Mouse (Mus musculus) small intestine, adult 2 months (tissue): Measurements from ENCODE around the gene Wdr62. TPM values are rescaled to one million over a fixed set of nuclear protein-coding genes. Genes with fewer than 3 reads are reported as not detected.
"Not testable (repeated sequence)": the region's sequence is repeated elsewhere in the genome, so short reads cannot be mapped to it uniquely, and the experiment has no call there.

Experiments used
- H3K27ac ChIP-seq: fragments of 200-500 bp; 2 replicates; pipeline ENCODE4 v1.5.1; 2012; ENCODE audit warnings: low read depth, low read length, control low read depth, inconsistent platforms; ENCODE audit not compliant: insufficient read depth
- H3K27me3 ChIP-seq: fragments of 200-500 bp; 2 replicates; pipeline ENCODE4 v1.6.1; 2012; ENCODE audit warnings: mild to moderate bottlenecking, moderate library complexity, low read length, inconsistent platforms; ENCODE audit not compliant: control insufficient read depth, insufficient read depth
- H3K36me3 ChIP-seq: fragments of 200-500 bp; 2 replicates; pipeline ENCODE4 v1.6.1; 2012; ENCODE audit warnings: mild to moderate bottlenecking, low read length, control low read depth, inconsistent platforms; ENCODE audit not compliant: control insufficient read depth, insufficient read depth
- H3K4me1 ChIP-seq: fragments of 200-500 bp; 2 replicates; pipeline ENCODE4 v1.6.1; 2012; ENCODE audit warnings: low read length, inconsistent platforms, mixed read lengths; ENCODE audit not compliant: control insufficient read depth, insufficient read depth, insufficient read length
- H3K4me3 ChIP-seq: fragments of 200-500 bp; 2 replicates; pipeline ENCODE4 v1.5.1; 2012; ENCODE audit warnings: low read depth, mild to moderate bottlenecking, control low read depth, inconsistent platforms, low read length, moderate library complexity
- CTCF ChIP-seq: fragments of 200-500 bp; IDR thresholded peaks from 2 replicates; pipeline ENCODE4 v1.5.1; 2012; ENCODE audit warnings: low read depth, mild to moderate bottlenecking, control low read depth, inconsistent platforms, low read length, moderate library complexity, mixed read lengths; ENCODE audit not compliant: insufficient replicate concordance, insufficient read length; ENCODE audit errors: extremely low read depth
- POLR2A ChIP-seq: fragments of 200-500 bp; IDR thresholded peaks from 2 replicates; pipeline ENCODE4 v1.6.1; 2012; ENCODE audit warnings: low read depth, mild to moderate bottlenecking, control low read depth, inconsistent platforms, low read length, moderate library complexity
- WGBS: fragments of 180-500 bp; shearing (Covaris S2); methylation state at CpG from one replicate; pipeline ENCODE4 v1.1.7; 2018; 5-methylcytosine and 5-hydroxymethylcytosine counted together
- polyA plus RNA-seq: library from polyadenylated mRNA; depleted of rRNA; stranded (reverse); fragments of >200 nt; gene quantifications from 2 replicates; pipeline ENCODE4 v1.2.3, GENCODE M21; 2012

Wdr62 gene
- polyA plus RNA-seq, 1 experiment: 15.9 TPM

DNA sequence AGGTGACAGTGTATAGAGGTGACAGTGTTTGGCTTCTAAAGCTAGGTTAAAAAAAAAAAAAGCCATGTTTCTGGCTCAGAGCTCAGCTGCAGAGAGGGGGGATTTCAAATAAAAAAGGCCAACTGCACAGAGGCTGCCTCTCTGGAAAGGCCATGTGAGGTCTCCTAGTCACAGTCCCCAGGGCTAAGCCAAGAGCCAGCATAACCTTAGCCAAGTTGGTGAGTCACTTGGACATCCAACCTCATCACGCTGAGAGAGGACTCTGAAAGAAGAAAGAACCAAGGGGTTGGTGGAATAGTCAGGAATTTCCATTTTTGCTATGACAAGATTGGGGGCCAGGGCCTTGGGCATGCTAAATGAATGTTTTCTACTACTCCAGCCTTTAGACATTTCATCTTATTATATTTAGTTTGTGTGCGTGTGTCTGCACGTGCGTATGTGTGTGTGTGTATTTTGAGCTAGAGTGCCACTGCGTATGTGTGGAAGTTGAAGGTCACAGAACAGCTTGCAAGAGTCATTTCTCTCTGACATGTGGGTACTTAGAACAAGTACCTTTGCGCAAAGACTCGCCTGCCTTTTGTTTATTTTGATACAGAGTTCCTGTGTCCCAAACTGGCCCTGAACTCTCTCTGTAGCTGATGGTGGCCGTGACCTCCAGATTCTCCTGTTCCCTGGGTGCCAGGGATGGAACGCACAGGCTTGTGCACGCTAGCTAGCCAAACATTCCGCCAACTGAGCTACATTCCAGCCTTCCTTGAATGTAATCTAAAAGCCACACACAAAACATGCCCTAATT lies 77.1 kb downstream of the Wdr62 start:
- no peak overlapping the region for H3K4me3 ChIP-seq
- 77% methylated on average over 11 of the region's 11 CpGs for WGBS

DNA sequence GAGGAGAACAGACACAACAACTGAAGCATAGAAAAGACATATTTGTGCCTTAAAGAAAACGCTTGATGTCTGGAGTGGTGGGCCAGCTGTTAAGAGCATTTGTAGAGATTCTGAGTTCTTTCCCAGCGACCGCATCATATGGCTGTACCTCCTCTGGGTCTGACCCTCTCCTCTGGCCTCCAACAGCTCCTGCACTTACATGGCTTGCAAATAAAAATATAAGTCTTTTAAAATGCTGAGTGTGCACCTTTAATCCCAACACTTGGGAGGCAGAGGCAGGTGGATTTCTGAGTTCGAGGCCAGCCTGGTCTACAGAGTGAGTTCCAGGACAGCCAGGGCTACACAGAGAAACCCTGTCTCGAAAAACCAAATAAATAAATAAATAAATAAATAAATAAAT lies 79.6 kb downstream of the Wdr62 start:
- not testable (repeated sequence) for H3K4me3 ChIP-seq, H3K27ac ChIP-seq, H3K27me3 ChIP-seq, H3K36me3 ChIP-seq
- WGBS: 88% methylated on average over 5 of the region's 5 CpGs
- peaks cover 13% of the 10 kb centered on the region for H3K4me1 ChIP-seq

More for the DNA sequence above, 77.1 kb downstream of the Wdr62 start:
- no peaks in the 10 kb centered on the region for H3K36me3 ChIP-seq
- no peak for TF ChIP-seq CTCF
- no peak for TF ChIP-seq POLR2A
- no peak overlapping the region for H3K27ac ChIP-seq
- peaks cover 3% of the 10 kb centered on the region; the same call in 1 of the 2 replicates for H3K4me1 ChIP-seq
- no peaks in the 10 kb centered on the region for H3K27me3 ChIP-seq

GRCm38 (mm10) chr7:30200200-30200599 lies 80.0 kb downstream of the Wdr62 start:
- 75% methylated on average over 5 of the region's 5 CpGs for WGBS
- H3K27me3 ChIP-seq: no peaks in the 10 kb centered on the region
- TF ChIP-seq CTCF (no peak), POLR2A (no peak)
- H3K4me3 ChIP-seq: no peak overlapping the region
- no peaks in the 10 kb centered on the region for H3K36me3 ChIP-seq
- peaks cover 18% of the 10 kb centered on the region for H3K4me1 ChIP-seq
- no peak overlapping the region for H3K27ac ChIP-seq

- WGBS: 80% methylated on average over 18 of the region's 18 CpGs
- H3K27me3 ChIP-seq: no peaks in the 10 kb centered on the region
- TF ChIP-seq CTCF (no peak), POLR2A (no peak)
- no peaks in the 10 kb centered on the region for H3K36me3 ChIP-seq
- H3K4me3 ChIP-seq: no peak overlapping the region
- no peak overlapping the region for H3K27ac ChIP-seq
- H3K4me1 ChIP-seq: peaks cover 20% of the 10 kb centered on the region
Measured at GRCm38 (mm10) chr7:30199498-30200139, 80.6 kb downstream of the Wdr62 start.

GRCm38 (mm10) chr7:30198481-30198971 lies 81.7 kb downstream of the Wdr62 start, which contains the start of gene Capns1:
TSS of gene Capns1 (minus strand) at chr7:30198811.
- 5% methylated on average over 8 of the region's 8 CpGs for WGBS
- H3K4me1 ChIP-seq: peaks cover 20% of the 10 kb centered on the region
- TF ChIP-seq CTCF (peak; percentile 78; the same call in 1 of the 2 replicates), POLR2A (no peak)
- no peak within 1 kb of the TSS for H3K27ac ChIP-seq
- no peaks in the 10 kb centered on the region for H3K36me3 ChIP-seq
- no peaks in the 10 kb centered on the region for H3K27me3 ChIP-seq
- no peak within 1 kb of the TSS for H3K4me3 ChIP-seq

DNA sequence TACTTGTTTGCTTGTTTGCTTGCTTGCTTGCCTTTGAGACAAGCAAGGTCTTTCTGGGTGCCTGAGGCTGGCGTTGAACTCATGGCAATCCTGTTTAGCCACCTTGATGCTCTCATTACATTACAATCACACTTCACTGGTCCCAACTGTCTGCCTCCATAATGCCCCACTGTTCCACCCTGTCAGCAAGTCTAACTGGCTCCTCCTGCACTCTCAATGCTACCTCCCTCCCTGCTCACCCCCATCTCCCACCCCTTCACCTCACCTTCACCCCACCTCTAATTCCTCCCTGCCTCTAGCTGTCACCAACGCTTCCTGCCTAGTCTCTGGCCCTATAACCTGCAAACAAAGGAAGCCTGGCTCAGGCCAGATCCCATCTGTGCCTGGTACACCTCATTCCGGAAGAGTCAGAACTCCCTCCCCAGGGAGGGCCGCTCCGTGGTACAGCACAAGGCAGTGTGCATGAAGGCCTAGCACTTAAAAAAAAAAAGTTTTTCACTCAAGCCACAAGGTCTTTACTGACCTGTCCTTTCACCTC lies 82.6 kb downstream of the Wdr62 start:
- Histone ChIP-seq H3K4me1 (peaks cover 24% of the 10 kb centered on the region), H3K27me3 (no peaks in the 10 kb centered on the region), H3K36me3 (peaks cover 3% of the 10 kb centered on the region), H3K27ac (no peak overlapping the region), H3K4me3 (no peak overlapping the region)
- TF ChIP-seq CTCF (no peak), POLR2A (no peak)
- 70% methylated on average over 5 of the region's 5 CpGs for WGBS

DNA sequence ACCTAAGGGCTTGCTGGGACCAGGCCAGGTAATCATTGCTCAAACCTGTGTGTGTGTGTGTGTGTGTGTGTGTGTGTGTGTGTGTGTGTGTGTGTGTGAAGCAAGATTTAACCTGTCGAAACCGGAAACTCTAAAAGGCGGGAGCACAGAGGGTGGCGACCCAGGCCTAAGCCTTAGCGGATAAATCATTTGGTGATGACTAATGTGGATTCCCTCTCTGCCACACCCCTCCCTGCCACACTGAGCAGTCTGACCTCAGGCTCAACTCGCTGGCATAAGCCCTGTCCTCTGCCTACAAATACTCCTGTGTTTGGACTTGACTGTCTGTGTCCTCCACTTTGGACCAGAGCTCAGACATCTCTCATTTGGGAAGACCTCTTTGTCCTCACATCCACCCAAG lies 84.0 kb downstream of the Wdr62 start:
- WGBS: 33% methylated on average over 6 of the region's 6 CpGs
- H3K27me3 ChIP-seq: no peaks in the 10 kb centered on the region
- H3K36me3 ChIP-seq: peaks cover 17% of the 10 kb centered on the region
- 0 out of 2 replicates have a peak overlapping the region, but pooled peaks have one; percentile 0 for H3K27ac ChIP-seq
- H3K4me1 ChIP-seq: peaks cover 24% of the 10 kb centered on the region
- TF ChIP-seq POLR2A: no peak
- no peak for TF ChIP-seq CTCF
- no peak overlapping the region for H3K4me3 ChIP-seq
